Mouse (Mus musculus) gastrocnemius, postnatal 14 days (tissue): ENCODE data around the gene Tas2r119. TPM values are rescaled to one million over a fixed set of nuclear protein-coding genes. Genes with fewer than 3 reads are reported as not detected.

ENCODE experiments used
- DNase-seq: peaks from one replicate; pipeline ENCODE4 v3.0.0; 2021; ENCODE audit warnings: mixed read lengths
- intact Hi-C: fragments of 180-260 bp; cut with DNase I; formaldehyde crosslinking; loops from one replicate; pipeline ENCODE4 v1.15.1; 2025; ENCODE audit warnings: low total_unique reads
- long read RNA-seq, 2 experiments: library from polyadenylated mRNA; stranded (forward); transcript quantifications; one replicate each; pipeline ENCODE4 v2.0.0; 2021
- total RNA-seq, 2 experiments: library from RNA; stranded (reverse); gene quantifications; 2 replicates each; pipeline ENCODE4 v1.2.3; 2021

Gene Tas2r119
- not detected for total RNA-seq
- long read RNA-seq, experiment 1 = 0 reads
- long read RNA-seq, experiment 2 = 0 reads

GRCm38 (mm10) chr15:32176989-32177388, at the start of gene Tas2r119:
Gene Tas2r119 (plus strand): TSS chr15:32177289.
- intact Hi-C loops = no loop called here
- DNase-seq = no peak

DNA sequence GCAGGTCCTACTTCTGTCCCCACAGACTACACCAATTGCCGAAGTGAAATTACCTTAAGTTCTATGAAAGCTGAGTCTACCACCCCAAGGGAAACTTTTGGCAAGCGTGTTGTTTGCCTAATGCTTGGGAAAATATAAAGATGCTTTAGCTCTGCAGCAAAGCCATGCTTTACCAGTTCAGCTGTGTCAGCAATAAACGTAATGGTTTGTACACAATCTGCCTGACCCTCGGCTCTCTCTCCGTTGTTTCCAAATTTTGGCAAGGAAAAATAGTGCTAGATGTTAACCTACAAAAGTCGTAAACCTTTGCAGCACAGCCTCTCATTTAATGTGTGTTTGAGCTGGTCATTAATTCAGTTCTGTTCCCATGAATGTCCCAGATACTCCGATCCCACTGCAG, 44.8 kb upstream of the Tas2r119 start:
- intact Hi-C loops = no loop called here
- DNase-seq = no peak

- DNase-seq = no peak
- intact Hi-C loops = no loop called here
Observed at GRCm38 (mm10) chr15:32141657-32142056, 35.4 kb upstream of the Tas2r119 start.

DNA sequence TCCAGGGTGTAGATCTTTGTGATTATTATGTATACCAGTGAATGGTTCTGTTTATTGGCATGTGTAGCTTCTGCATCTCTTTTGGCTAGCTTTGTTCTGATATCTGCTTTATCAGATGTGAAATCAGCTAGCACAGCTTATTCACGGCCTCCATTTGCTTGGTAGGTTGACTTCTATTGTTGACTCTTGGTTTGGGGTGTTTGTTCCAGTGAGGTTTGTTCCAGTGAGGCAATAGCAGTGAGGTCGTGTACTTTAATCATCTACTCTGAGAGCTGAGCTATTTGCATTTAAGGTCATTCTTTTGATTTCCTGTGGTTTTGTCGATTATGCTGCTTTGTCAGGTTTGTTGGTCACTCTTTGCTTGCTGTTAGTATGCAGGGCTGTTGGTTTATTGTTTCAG, 32.8 kb upstream of the Tas2r119 start:
- DNase-seq = no peak
- intact Hi-C loops = no loop called here

DNA sequence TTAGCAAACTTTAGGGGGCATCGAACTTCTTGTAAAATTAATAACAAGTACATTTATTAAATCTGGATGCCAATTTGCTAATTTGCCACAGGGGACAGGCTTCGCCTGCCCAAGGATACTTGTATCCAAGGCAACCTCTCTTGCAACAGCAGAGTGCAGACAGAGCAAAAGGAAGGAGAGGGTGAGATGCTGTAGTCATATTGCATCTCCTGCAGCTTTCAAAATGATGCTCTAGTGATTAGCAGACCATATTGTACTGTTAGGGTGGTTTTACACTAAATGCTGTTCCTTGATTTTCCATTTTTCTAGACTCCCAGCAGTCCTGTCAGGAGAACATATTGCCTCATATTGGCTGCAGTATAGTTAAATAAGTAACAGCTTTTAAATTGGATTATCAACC, 23.7 kb upstream of the Tas2r119 start:
- no peak for DNase-seq
- intact Hi-C loops = no loop called here

DNA sequence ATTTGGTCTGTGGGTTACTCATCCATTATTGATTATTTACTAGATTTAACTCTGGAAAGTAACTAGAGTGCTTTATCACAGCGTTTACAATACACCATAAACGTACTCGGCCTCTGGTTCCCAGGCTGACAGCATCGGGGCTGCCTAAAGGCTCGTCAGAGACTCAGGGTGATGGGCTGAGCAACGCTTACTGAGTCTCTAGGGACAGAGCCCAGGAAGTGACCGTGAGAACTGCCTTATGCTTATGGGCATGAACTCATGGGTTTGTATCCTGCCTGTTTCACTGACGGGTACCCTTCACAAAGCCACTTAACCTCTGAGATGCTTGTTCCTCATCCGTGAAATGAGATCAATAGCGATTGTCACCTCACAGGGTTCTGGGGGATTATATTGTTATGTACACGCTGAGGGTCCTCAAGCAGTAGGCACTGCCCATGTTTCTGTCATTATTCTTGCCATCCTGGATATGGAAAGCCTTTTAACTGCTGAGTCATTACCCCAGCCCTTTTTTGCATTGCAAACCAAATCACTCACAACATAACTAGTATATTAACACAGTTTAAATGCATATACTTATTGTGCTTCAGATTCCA, 23.1 kb upstream of the Tas2r119 start:
- DNase-seq = no peak
- intact Hi-C loops = no loop called here

DNA sequence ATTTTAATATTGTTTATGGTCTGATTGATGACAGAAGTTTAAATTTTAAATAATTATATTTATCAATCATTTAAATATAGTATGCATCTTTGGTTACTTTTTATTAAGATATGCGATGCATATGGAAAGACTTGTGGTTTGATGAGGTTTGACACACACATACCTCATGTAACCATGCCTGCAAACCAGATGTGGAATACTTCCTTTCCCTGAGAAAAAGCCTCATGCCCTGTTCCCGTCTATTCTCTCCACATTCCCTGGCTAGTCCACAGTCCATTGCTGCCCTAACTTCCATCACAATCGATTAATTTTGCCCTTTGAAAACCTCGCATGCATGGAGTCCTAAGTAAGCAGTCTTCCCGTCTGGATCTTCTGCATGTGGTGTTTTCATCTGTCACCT, 21.0 kb upstream of the Tas2r119 start:
- intact Hi-C loops = no loop called here
- DNase-seq = no peak

DNA sequence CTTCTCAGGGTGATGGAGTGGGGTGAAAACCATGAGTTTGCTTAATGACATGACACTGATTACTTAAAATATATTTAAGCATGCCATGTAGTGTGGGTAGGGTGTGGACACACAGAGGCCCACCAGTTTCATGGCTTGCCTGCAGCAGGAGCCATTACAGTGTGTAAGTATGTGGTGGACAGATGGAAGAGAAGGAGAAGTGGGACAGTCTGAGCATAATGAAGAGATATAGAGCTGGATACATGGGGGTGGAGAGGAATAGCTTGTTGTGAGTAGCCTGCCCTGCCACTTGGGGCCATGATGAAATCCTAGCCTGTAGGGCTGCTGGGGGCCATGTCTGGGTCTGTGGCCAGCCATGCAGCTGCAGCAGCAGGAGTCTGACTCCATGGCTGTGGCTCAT, 16.8 kb upstream of the Tas2r119 start:
- no peak for DNase-seq
- intact Hi-C loops = no loop called here

- intact Hi-C loops = no loop called here
- DNase-seq = no peak
Observed at GRCm38 (mm10) chr15:32171764-32172163, 5.3 kb upstream of the Tas2r119 start.

DNA sequence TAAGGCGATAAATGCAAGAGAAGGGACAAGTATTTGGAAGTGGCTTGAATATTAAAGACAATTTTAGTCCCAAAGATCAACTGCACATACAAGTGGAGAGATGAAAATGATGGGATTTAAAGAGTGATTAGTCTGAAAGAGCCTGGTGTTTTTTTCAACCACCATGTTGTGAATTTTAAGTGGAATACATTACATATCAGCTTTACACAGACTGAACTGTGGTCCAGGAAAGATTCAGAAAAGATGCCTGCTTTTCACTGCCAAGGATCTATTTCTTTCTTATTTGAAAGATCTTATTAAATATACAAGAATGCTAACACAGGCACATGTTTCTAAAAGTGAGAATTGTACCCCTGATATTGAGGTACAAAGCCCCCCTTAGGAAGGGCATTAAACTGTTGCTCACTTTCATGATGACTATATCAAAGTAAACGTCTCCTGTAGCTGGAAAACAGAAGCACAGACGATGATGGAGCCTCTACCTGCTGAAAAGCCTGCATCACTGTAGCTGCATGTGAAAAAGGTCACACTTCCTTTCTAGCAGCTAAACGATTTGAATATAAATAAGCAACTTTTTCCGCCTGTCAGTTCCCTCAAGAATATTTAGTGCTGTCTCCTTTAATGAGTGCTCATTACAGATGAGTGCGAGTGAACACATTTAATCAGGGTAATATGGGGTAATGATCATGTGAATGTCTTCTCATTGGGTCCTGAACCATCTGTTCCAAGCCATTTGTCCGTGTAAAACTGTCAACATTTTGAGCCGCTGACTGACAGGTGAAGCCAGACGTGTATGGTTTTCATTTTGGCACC, 4.7 kb upstream of the Tas2r119 start:
- DNase-seq = no peak
- intact Hi-C loops = no loop called here

DNA sequence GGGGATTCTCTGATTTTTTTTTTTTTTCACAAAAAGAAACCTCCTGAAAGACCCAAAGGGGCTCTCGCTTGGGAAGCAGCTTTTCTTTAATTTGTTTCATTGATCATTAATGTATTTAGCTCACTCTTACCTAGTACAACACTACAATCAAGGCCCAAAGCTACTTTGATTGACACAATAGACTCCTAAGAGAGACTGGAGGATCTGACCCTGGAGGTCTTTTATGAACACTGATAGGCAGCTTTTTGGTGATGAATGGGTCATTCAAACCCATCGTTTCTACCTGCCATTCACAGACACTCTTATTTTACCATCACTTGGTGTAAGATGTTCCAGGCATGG, 4.1 kb upstream of the Tas2r119 start:
- no peak for DNase-seq
- intact Hi-C loops = no loop called here

DNA sequence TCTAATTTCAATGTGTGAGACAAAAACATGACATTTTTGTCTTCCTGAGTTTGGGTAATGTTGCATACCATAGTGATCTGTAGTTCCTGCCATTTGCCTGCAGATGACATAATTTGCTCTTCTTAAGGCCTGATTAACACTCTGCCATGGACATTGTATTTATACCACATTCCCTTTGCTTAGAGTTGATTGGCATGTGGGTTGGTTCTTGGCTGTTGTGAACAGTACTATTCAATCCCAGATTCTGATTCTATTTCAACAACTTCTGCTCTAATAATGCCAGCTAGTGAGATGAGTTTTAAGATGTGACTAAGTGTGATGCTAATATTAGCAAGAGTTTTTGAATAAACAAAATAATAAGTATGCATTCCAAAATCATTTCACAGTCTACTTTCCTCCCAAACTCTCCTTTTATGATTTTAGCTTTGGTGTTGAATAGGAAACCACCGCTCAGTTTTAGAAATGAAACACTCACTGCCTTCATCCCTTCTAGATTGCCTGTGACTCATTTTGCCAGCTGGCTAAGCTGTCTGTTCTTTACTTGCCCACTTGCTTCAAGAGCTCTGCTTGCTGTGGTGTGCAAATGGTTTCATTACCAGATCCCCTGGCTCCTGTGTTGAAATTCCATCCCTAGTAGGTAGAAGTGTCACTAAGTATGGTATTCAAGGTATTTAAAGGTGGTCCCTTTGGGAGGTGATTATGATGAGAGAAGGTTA, 3.1 kb downstream of the Tas2r119 start:
- DNase-seq = no peak
- intact Hi-C loops = no loop called here

GRCm38 (mm10) chr15:32182026-32182425, 4.9 kb downstream of the Tas2r119 start:
- intact Hi-C loops = no loop called here

DNA sequence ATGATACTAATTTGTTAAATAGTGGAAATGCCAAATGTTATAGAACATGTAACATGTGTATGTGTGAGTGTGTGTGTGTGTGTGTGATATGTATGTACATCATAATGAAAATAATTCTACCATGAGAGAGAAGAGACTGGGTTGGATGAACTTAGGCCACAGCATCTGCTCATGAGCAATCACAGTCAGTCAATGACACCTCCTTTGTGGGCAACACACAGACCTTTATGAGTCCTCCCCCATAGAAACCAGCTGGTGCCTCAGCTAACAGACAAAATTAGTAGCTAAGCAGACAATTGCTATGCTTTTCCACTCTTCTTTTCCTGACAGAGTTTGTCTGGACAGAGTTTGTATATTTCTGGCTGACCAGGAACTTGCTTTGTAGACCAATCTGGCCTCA, 7.9 kb downstream of the Tas2r119 start:
- no peak for DNase-seq
- intact Hi-C loops = no loop called here

More at GRCm38 (mm10) chr15:32182026-32182425, 4.9 kb downstream of the Tas2r119 start:
- DNase-seq = no peak

GRCm38 (mm10) chr15:32189879-32190278, 12.8 kb downstream of the Tas2r119 start:
- intact Hi-C loops = no loop called here
- DNase-seq = no peak

DNA sequence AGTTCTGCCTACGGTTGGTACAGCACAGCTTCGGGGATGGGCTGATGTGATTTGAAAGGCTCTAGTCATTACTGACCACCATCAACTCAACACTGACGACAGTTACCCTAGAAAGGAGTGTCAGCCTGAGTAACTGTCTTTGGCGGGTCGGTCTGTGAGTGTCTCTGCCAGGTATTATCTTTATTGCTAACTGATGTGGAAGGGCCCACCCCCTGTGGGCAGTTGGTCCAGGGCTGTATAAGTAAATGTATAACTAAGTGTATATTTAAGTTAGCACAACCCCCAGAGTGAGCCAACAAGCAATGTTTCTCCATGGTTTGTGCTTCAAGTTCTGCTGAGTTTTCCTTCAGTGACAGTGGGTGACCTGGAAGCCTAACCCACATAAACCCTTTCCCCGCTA, 13.3 kb downstream of the Tas2r119 start:
- intact Hi-C loops = no loop called here
- DNase-seq = no peak

GRCm38 (mm10) chr15:32192948-32193347, 15.9 kb downstream of the Tas2r119 start:
- intact Hi-C loops = no loop called here
- DNase-seq = no peak

DNA sequence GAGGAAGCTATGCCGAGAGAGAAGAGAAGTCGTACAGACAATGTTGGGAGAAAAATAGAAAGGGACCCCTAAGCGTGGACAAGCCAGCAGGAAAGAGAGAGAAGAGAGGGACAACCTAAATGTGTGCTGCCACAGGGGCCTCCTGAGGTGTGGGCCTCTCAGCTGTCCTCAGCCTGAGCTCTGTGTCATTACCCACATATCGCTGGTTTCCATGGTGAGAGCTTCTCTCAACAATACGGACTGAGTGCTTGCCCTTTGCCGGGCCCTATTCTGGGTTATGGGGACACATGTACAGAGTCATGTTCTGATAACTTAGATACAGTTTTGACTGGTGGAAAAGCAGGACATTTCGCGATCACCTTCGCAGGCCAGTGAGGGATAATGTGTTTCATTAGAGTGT, 21.0 kb downstream of the Tas2r119 start:
- DNase-seq = no peak
- intact Hi-C loops = no loop called here

- intact Hi-C loops = no loop called here
- DNase-seq = no peak
Observed at GRCm38 (mm10) chr15:32198561-32198960, 21.5 kb downstream of the Tas2r119 start.

DNA sequence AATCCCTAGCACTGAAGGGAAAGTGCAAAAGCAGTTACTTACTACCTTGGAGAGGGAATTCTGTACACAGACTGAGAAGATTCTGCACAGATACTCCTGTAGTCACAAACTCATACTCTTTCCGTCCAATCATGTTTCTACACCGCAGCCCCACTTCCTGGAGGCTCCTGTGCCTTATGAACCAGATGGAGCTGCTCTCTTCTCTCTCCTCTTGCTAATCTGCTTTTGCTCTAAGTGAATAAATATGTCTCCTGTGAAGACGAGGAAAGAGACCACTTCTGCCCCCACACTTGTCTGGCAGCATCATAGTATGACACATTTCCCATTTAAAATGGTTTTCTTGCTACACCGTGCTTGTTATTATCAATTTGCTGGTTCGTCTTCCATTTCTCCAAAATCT, 26.2 kb downstream of the Tas2r119 start:
- DNase-seq = no peak
- intact Hi-C loops = no loop called here

GRCm38 (mm10) chr15:32204908-32205307, 27.8 kb downstream of the Tas2r119 start:
- no peak for DNase-seq
- intact Hi-C loops = no loop called here
